Mouse (Mus musculus) G1E (cell line): ENCODE results near the gene Hectd4. TPM values are rescaled to one million over a fixed set of nuclear protein-coding genes. Genes with fewer than 3 reads are reported as not detected.

Experiments used
- ATAC-seq: 2 replicates; pipeline ENCODE4 v1.8.0; 2016; ENCODE audit warnings: mild to moderate bottlenecking; ENCODE audit not compliant: insufficient number of reproducible peaks, poor library complexity, low FRiP score, severe bottlenecking; ENCODE audit errors: extremely low read depth
- DNase-seq: peaks from one replicate; pipeline ENCODE4 v3.0.0; 2012; ENCODE audit warnings: low spot score
- H3K27me3 ChIP-seq: 2 replicates; pipeline ENCODE4 v1.6.1; 2012; ENCODE audit warnings: mild to moderate bottlenecking, low read length, inconsistent platforms; ENCODE audit not compliant: insufficient read depth
- H3K36me3 ChIP-seq: replicated peaks from 2 replicates; pipeline ENCODE3; 2012; ENCODE audit warnings: mild to moderate bottlenecking, inconsistent platforms
- H3K4me1 ChIP-seq: 2 replicates; pipeline ENCODE4 v1.6.1; 2012; ENCODE audit warnings: low read depth, low read length, inconsistent platforms, mixed read lengths; ENCODE audit not compliant: insufficient read depth
- H3K4me3 ChIP-seq: 2 replicates; pipeline ENCODE4 v1.5.1; 2012; ENCODE audit warnings: low read depth, mild to moderate bottlenecking, inconsistent platforms, low read length, moderate library complexity, mixed read lengths
- H3K9me3 ChIP-seq: replicated peaks from 2 replicates; pipeline ENCODE4 v1.6.1; 2012; ENCODE audit warnings: inconsistent platforms
- CTCF ChIP-seq: IDR thresholded peaks from 2 replicates; pipeline ENCODE4 v1.5.1; 2012; ENCODE audit warnings: low read depth, low read length, inconsistent platforms, mixed read lengths
- GATA1 ChIP-seq: IDR thresholded peaks from 2 replicates; pipeline ENCODE4 v1.6.1; 2012; ENCODE audit warnings: borderline replicate concordance, low read length, inconsistent platforms, mixed read lengths
- GATA2 ChIP-seq: IDR thresholded peaks from 2 replicates; pipeline ENCODE4 v1.6.1; 2012; ENCODE audit warnings: low read depth, low read length, inconsistent platforms, borderline replicate concordance
- POLR2AphosphoS5 ChIP-seq: IDR thresholded peaks from 2 replicates; pipeline ENCODE4 v1.6.1; 2012; ENCODE audit warnings: low read depth, low read length, inconsistent platforms; ENCODE audit not compliant: insufficient replicate concordance
- TAL1 ChIP-seq: conservative IDR thresholded peaks from 2 replicates; pipeline ENCODE4 v1.6.1; 2012; ENCODE audit warnings: low read depth, low read length, inconsistent platforms, mixed read lengths
- polyA plus RNA-seq: library from polyadenylated mRNA; stranded (reverse); fragments of >175 nt; gene quantifications from 2 replicates; pipeline ENCODE4 v1.2.3, GENCODE M21; 2012
- total RNA-seq, 2 experiments: library from RNA; stranded (forward) in 1 of 2; stranded (reverse) in 1 of 2; fragments of 200-1000 nt in 1 of 2; fragments of >200 nt in 1 of 2; fragmentation: Nextera tagmentation in 1 of 2; gene quantifications; 2 replicates each; pipeline ENCODE4 v1.2.3; 2014 to 2017

The Hectd4 gene
- total and polyA plus RNA-seq, 3 experiments, result 22.8 to 177 (median 22.8) TPM

- TF ChIP-seq POLR2AphosphoS5 (no peak), TAL1 (no peak), GATA1 (no peak)
- Histone ChIP-seq H3K27me3 (no peaks in the 10 kb centered on the region), H3K4me1 (peaks cover 50% of the 10 kb centered on the region), H3K9me3 (no peaks in the 10 kb centered on the region), H3K4me3 (no peak overlapping the region), H3K36me3 (peaks cover 92% of the 10 kb centered on the region)
- DNase-seq, result no peak
- ATAC-seq, result no peak
Measured at GRCm38 (mm10) chr5:121264593-121264992, 44.6 kb downstream of the Hectd4 start.

DNA sequence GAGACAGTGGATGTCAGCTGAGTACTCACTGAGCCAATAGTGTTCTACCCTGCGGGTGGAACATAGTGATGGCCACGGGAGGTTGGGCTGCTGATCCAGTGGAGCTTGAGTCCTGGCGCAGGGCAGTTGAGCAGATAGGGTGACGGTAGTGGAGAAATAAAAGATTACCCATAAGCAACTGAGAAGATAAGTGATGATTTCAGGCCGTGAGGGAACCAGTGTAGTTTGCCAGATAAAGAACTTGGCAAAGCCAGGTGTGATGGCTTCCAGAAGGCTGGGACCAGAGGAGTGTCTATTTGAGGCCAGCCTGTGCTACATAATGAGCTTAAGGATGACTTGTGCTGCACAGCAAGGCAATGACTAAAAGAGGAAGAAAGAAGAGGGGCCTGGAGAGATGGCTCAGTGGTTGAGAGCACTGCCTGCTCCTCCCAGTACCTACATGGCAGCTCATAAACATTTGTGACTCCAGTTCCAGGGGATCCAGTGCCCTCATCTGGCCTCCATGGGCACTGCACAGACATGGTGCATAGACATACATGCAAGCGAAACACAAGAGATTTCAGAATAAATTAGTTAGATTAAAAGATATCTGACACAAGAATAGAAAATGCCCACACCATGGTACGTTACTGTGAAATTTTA, 46.8 kb downstream of the Hectd4 start:
- peaks cover 88% of the 10 kb centered on the region for H3K36me3 ChIP-seq
- peak; percentile 40 for ATAC-seq
- no peaks in the 10 kb centered on the region for H3K9me3 ChIP-seq
- DNase-seq, result no peak
- TF ChIP-seq TAL1 (no peak), GATA2 (no peak), CTCF (peak; percentile 50; the same call in 1 of the 2 replicates), POLR2AphosphoS5 (no peak)
- peaks cover 43% of the 10 kb centered on the region for H3K4me1 ChIP-seq
- no peak overlapping the region for H3K4me3 ChIP-seq
- H3K27me3 ChIP-seq, result no peaks in the 10 kb centered on the region

- H3K36me3 ChIP-seq, result peaks cover 93% of the 10 kb centered on the region
- ATAC-seq (no peak), DNase-seq (no peak)
Measured at GRCm38 (mm10) chr5:121271046-121271445, 51.0 kb downstream of the Hectd4 start.

DNA sequence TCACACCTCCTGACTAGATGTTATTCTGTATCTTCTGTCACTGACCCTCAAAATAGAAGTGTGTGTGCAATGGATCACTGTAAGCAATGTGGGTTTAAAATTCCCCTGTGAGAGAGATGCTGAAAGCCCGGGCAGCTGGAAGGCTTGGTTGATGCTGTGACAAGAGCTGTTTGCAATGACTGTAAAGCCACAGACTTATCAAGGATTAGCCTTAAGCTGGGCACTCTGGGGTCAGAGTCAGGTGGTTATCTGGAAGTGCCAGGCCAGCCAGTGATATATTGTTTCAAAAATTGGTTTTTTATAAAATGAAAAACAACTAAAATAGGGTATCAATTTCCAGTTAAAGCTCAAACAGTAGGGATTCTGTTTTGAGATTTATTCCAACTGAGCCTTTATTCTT, 56.8 kb downstream of the Hectd4 start:
- ATAC-seq, result no peak
- no peaks in the 10 kb centered on the region for H3K27me3 ChIP-seq
- no peak overlapping the region for H3K4me3 ChIP-seq
- DNase-seq, result no peak
- peaks cover 94% of the 10 kb centered on the region for H3K36me3 ChIP-seq
- no peaks in the 10 kb centered on the region for H3K9me3 ChIP-seq
- no peaks in the 10 kb centered on the region for H3K4me1 ChIP-seq
- TF ChIP-seq GATA1, result no peak
- no peak for TF ChIP-seq GATA2
- no peak for TF ChIP-seq CTCF
- TF ChIP-seq POLR2AphosphoS5, result no peak
- no peak for TF ChIP-seq TAL1

More at GRCm38 (mm10) chr5:121271046-121271445, 51.0 kb downstream of the Hectd4 start:
- Histone ChIP-seq H3K27me3 (no peaks in the 10 kb centered on the region), H3K4me3 (no peak overlapping the region), H3K9me3 (no peaks in the 10 kb centered on the region), H3K4me1 (peaks cover 21% of the 10 kb centered on the region)
- TF ChIP-seq TAL1 (no peak), GATA1 (no peak), POLR2AphosphoS5 (no peak), GATA2 (no peak), CTCF (no peak)

DNA sequence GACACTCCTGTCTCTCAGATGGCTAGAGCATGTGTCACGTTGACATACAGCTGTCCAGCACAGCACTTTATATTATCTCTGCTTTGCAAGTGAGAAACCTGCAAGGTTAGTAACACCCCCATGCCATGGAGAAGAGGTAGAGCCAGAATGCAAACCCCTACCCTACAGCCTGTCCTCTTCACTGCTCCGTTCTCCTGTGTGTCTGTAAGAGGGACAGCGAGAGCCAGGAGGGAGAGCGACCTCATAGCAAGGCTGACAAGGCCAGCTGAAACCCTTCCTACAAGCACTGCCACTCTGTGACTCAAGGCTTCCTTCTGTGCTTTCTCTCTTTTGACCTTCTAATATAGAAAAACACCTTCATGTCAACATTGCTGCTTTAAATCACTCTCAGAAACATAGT, 60.4 kb downstream of the Hectd4 start:
- TF ChIP-seq CTCF (no peak), TAL1 (no peak), GATA2 (no peak), POLR2AphosphoS5 (no peak), GATA1 (no peak)
- no peaks in the 10 kb centered on the region for H3K27me3 ChIP-seq
- DNase-seq (no peak), ATAC-seq (no peak)
- no peak overlapping the region for H3K4me3 ChIP-seq
- peaks cover 2% of the 10 kb centered on the region; the same call in 1 of the 2 replicates for H3K4me1 ChIP-seq
- H3K9me3 ChIP-seq, result no peaks in the 10 kb centered on the region
- H3K36me3 ChIP-seq, result peaks cover 90% of the 10 kb centered on the region

DNA sequence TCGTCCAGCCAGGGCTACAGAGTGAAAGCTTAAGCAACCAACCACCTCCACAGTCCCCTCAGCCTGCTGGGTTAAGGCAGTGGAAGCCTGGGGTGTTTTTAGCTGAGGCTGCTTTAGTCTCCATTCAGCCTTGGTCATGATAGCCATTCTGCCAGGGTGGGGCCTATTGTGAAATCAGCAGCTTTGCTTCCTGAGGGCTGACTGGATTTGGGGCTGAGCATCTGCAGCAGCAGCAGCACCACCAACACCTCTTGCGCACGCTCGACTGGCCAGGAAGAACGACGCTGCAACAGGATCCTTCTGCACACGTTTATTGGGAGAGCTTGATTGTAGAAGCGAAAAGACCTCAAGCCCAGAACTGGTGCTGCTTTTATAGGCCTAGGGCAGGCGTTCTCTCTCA, 63.0 kb downstream of the Hectd4 start:
- H3K36me3 ChIP-seq, result peaks cover 90% of the 10 kb centered on the region
- TF ChIP-seq CTCF, result no peak
- no peak for TF ChIP-seq POLR2AphosphoS5
- no peak for TF ChIP-seq TAL1
- TF ChIP-seq GATA1, result no peak
- no peak for TF ChIP-seq GATA2
- no peak for ATAC-seq

GRCm38 (mm10) chr5:121284816-121285215, 64.8 kb downstream of the Hectd4 start:
- DNase-seq (no peak), ATAC-seq (no peak)
- H3K36me3 ChIP-seq, result peaks cover 87% of the 10 kb centered on the region
- TF ChIP-seq GATA1, result no peak
- no peak for TF ChIP-seq GATA2
- no peak for TF ChIP-seq POLR2AphosphoS5
- no peak for TF ChIP-seq CTCF
- H3K4me1 ChIP-seq, result peaks cover 2% of the 10 kb centered on the region; the same call in 1 of the 2 replicates
- H3K4me3 ChIP-seq, result no peak overlapping the region
- no peaks in the 10 kb centered on the region for H3K9me3 ChIP-seq
- no peaks in the 10 kb centered on the region for H3K27me3 ChIP-seq

More for the DNA sequence above, 63.0 kb downstream of the Hectd4 start:
- Histone ChIP-seq H3K4me3 (no peak overlapping the region), H3K9me3 (no peaks in the 10 kb centered on the region), H3K27me3 (no peaks in the 10 kb centered on the region), H3K4me1 (peaks cover 2% of the 10 kb centered on the region; the same call in 1 of the 2 replicates)
- no peak for DNase-seq
